Mouse (Mus musculus) cerebellum, adult 2 months (tissue): ENCODE measurements around the gene Synpo2. TPM values are rescaled to one million over a fixed set of nuclear protein-coding genes. Genes with fewer than 3 reads are reported as not detected.

ENCODE experiments used
- DNase-seq, 2 experiments: peaks; one replicate each; pipeline ENCODE4 v3.0.0; 2021
- H3K27ac ChIP-seq: fragments of 200-500 bp; 2 replicates; pipeline ENCODE4 v1.5.1; 2012; ENCODE audit warnings: low read length, control low read depth, inconsistent platforms; ENCODE audit not compliant: insufficient read depth
- H3K27me3 ChIP-seq: fragments of 200-500 bp; 2 replicates; pipeline ENCODE4 v1.6.1; 2012; ENCODE audit warnings: inconsistent platforms, mild to moderate bottlenecking, low read length, moderate library complexity; ENCODE audit not compliant: control insufficient read depth, insufficient read depth
- H3K4me1 ChIP-seq: fragments of 200-500 bp; 2 replicates; pipeline ENCODE4 v1.6.1; 2011; ENCODE audit warnings: low read length; ENCODE audit not compliant: control insufficient read depth, insufficient read depth
- H3K4me3 ChIP-seq: fragments of 200-500 bp; replicated peaks from 2 replicates; pipeline ENCODE3; 2011; ENCODE audit warnings: mild to moderate bottlenecking, low read depth, low read length, control low read depth; ENCODE audit not compliant: insufficient read depth
- CTCF ChIP-seq: fragments of 200-500 bp; IDR thresholded peaks from 2 replicates; pipeline ENCODE4 v1.5.1; 2011; ENCODE audit warnings: low read depth, mild to moderate bottlenecking, control low read depth, low read length, moderate library complexity, borderline replicate concordance; ENCODE audit not compliant: insufficient read depth
- POLR2A ChIP-seq: fragments of 200-500 bp; IDR thresholded peaks from 2 replicates; pipeline ENCODE4 v1.6.1; 2011; ENCODE audit warnings: low read length, control low read depth, borderline replicate concordance; ENCODE audit not compliant: insufficient read depth
- WGBS: fragments of 180-500 bp; shearing (Covaris S2); methylation state at CpG from one replicate; pipeline ENCODE4 v1.1.7; 2018; 5-methylcytosine and 5-hydroxymethylcytosine counted together
- polyA plus RNA-seq: library from polyadenylated mRNA; depleted of rRNA; stranded (reverse); fragments of >200 nt; gene quantifications from 2 replicates; pipeline ENCODE4 v1.2.3, GENCODE M21; 2012

Gene Synpo2
- polyA plus RNA-seq, 1 experiment: 2.9 TPM

- H3K4me1 ChIP-seq: no peaks in the 10 kb centered on the region
- DNase-seq: no peak
- no peak overlapping the region for H3K4me3 ChIP-seq
- no peaks in the 10 kb centered on the region for H3K27me3 ChIP-seq
- WGBS: 37% methylated on average over 6 of the region's 6 CpGs
- TF ChIP-seq CTCF (no peak; the same call in 1 of the 2 replicates), POLR2A (no peak)
- H3K27ac ChIP-seq: no peak overlapping the region
These were observed 77.4 kb downstream of the Synpo2 start for GRCm38 (mm10) chr3:123158579-123158978.

DNA sequence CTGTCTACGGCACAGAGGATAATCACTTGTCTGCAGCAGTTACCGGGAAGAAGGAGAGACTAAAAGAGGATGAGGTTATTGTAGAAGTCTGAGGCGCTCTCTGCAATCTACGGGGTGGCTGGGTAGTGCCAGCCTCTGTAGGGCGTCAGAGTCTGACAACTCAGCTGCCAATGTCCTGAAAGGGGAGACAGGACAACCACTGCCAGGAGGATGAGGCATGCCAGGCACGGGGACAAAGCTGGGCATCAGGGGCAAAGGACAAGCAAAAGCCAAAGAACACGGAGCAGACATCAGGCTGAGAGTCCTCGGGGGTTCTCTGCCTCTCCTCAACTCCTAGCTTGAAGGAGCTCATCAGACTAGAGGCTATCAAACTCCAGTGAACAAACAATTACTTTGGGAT is 82.6 kb downstream of the Synpo2 start:
- 49% methylated on average over 8 of the region's 8 CpGs for WGBS
- Histone ChIP-seq H3K27ac (no peak overlapping the region), H3K27me3 (no peaks in the 10 kb centered on the region), H3K4me1 (no peaks in the 10 kb centered on the region), H3K4me3 (no peak overlapping the region)
- TF ChIP-seq CTCF (no peak), POLR2A (no peak)
- no peak for DNase-seq

DNA sequence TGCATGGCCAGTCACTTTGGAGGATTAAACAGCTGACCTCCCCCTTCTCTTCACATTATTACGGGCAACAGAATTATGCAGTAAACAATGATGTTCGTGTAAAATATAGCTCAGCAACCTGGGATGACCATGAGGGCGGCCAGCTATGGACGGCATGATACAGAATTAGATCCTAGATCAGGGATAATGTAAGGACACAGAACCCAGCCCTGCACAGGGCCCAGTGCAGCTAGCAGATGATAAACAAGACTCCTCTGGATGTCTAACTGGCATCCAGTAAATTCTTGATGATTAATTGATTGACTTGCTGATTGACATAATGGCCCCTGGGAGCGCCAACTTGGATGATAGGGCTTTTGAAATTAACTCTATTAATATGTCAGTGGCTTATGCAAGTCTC is 83.0 kb downstream of the Synpo2 start:
- TF ChIP-seq POLR2A (no peak), CTCF (no peak)
- Histone ChIP-seq H3K27ac (no peak overlapping the region), H3K27me3 (no peaks in the 10 kb centered on the region), H3K4me3 (no peak overlapping the region), H3K4me1 (no peaks in the 10 kb centered on the region)
- no peak for DNase-seq
- 92% methylated on average over 5 of the region's 5 CpGs for WGBS

GRCm38 (mm10) chr3:123150523-123151135 is 85.3 kb downstream of the Synpo2 start:
- no peak for DNase-seq
- TF ChIP-seq POLR2A (no peak), CTCF (no peak)
- no peaks in the 10 kb centered on the region for H3K4me1 ChIP-seq
- WGBS: 53% methylated on average over 8 of the region's 8 CpGs
- no peak overlapping the region for H3K4me3 ChIP-seq
- no peak overlapping the region for H3K27ac ChIP-seq
- H3K27me3 ChIP-seq: no peaks in the 10 kb centered on the region; the same call in 1 of the 2 replicates

GRCm38 (mm10) chr3:123149380-123150162 is 86.4 kb downstream of the Synpo2 start:
- Histone ChIP-seq H3K4me3 (no peak overlapping the region), H3K4me1 (no peaks in the 10 kb centered on the region), H3K27me3 (no peaks in the 10 kb centered on the region; the same call in 1 of the 2 replicates), H3K27ac (no peak overlapping the region)
- DNase-seq: no peak
- TF ChIP-seq CTCF (no peak), POLR2A (no peak)
- 87% methylated on average over 10 of the region's 10 CpGs for WGBS

GRCm38 (mm10) chr3:123148641-123149040 is 87.3 kb downstream of the Synpo2 start:
- no peaks in the 10 kb centered on the region for H3K4me1 ChIP-seq
- H3K27ac ChIP-seq: no peak overlapping the region
- DNase-seq: no peak
- WGBS: 75% methylated on average over 3 of the region's 3 CpGs
- H3K27me3 ChIP-seq: no peaks in the 10 kb centered on the region; the same call in 1 of the 2 replicates
- TF ChIP-seq POLR2A (no peak), CTCF (no peak)
- no peak overlapping the region for H3K4me3 ChIP-seq

GRCm38 (mm10) chr3:123146557-123146956 is 89.4 kb downstream of the Synpo2 start:
- no peak for TF ChIP-seq POLR2A
- no peak for TF ChIP-seq CTCF
- Histone ChIP-seq H3K4me1 (no peaks in the 10 kb centered on the region; the same call in 1 of the 2 replicates), H3K27me3 (no peaks in the 10 kb centered on the region; the same call in 1 of the 2 replicates), H3K27ac (no peak overlapping the region), H3K4me3 (no peak overlapping the region)
- no peak for DNase-seq
- 85% methylated on average over 8 of the region's 8 CpGs for WGBS

DNA sequence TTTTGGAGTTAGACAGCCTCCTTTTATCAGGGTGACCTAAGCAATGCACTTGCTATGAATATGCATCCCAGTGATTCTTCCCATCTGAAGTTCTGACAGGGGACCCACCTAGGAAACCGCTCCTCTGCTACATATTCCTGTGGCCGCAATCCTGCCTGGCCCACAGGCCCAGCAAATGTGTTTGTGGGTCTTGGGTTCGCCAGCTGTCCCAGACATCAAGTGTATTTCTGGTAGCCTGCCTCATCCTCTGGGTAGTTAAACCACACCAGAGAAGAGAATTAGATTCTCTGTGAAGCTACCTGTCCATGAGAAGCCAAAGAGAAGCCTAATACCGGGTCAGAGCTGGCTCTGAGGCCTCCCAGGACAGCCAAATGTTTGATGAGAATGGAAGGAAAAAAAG is 90.0 kb downstream of the Synpo2 start:
- no peak overlapping the region for H3K4me3 ChIP-seq
- 85% methylated on average over 4 of the region's 4 CpGs for WGBS
- TF ChIP-seq POLR2A: no peak
- TF ChIP-seq CTCF: no peak
- H3K27ac ChIP-seq: no peak overlapping the region
- no peaks in the 10 kb centered on the region; the same call in 1 of the 2 replicates for H3K27me3 ChIP-seq
- H3K4me1 ChIP-seq: no peaks in the 10 kb centered on the region; the same call in 1 of the 2 replicates
- no peak for DNase-seq
